ENCODE assay signal across 8 mouse cellular contexts in the genomic region with DNA sequence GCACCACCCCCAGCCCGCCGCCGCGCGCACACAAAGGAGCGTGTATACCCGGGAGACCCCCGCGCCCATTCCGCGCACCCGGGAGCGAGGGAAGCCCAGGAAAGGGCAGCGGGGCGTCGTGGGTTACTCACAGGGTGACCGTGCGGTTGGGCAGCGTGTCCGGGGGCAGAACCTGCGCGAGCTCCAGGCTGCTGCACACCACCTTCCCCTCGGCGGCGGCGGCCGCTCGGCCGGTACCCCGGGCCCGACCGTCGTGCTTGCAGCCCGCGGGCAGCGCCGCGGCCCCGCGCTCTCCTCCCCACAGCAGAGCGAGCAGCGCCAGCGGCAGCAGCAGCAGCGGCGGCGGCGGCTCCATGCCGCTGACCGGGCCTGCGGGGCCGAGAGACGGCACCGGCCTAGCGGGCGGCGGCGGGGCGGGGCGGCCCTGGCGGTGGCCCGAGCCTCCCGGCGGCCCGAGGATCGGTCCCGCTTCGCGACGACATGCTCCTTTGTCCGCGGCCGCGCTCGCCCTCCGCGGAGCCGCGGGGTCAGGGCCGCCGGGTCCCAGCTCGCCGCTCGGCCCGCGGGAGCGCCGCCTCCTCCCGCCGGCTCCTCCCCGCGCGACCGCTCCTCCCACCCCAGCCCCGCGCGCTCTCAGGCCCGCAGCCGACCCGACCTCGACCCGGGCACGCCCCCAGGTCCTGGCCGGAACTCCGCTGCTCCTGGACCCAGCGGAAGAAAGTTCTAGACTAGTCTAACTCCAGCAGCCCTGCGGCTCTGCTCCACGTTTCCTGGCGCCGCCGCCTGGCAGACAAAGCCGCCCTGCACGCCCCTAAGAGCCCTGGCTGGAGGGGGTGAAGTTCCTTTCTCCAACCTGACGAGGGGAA. TPM values are rescaled to one million over a fixed set of nuclear protein-coding genes. Genes with fewer than 3 reads are reported as not detected.
DNase-seq lines count a peak whose midpoint lies in the region; ATAC-seq and TF ChIP-seq lines count a peak whose summit lies in the region.

A gene (minus strand): TSS at position 586 of the 866 bp plus-strand sequence.

- H3K4me3 ChIP-seq in forebrain, embryonic 10.5 days = peak within 1 kb of the TSS; percentile 87
- H3K4me3 ChIP-seq in heart, embryonic 13.5 days = peak within 1 kb of the TSS; percentile 95
- peak within 1 kb of the TSS; percentile 82 for H3K4me3 ChIP-seq in liver, embryonic 16.5 days (ENCODE audit: low read depth, low read length)
- peak within 1 kb of the TSS; percentile 96 for H3K4me3 ChIP-seq in neural tube, embryonic 14.5 days (ENCODE audit: low read depth, low read length)

- peak; percentile 81 for TF ChIP-seq POLR2A in brain, embryonic 14.5 days (IDR thresholded peaks at IDR 0.05; ENCODE audit: borderline replicate concordance, extremely low read depth, insufficient read depth, insufficient read length, poor library complexity, severe bottlenecking)

- no peaks in the 10 kb centered on the region for H3K9me3 ChIP-seq in forebrain, embryonic 10.5 days
- H3K9me3 ChIP-seq in heart, embryonic 13.5 days = no peaks in the 10 kb centered on the region; the same call in 1 of the 2 replicates
- no peaks in the 10 kb centered on the region for H3K9me3 ChIP-seq in liver, embryonic 16.5 days (replicated peaks; ENCODE audit: control insufficient read depth, low read length)
- no peaks in the 10 kb centered on the region for H3K9me3 ChIP-seq in neural tube, embryonic 14.5 days (ENCODE audit: control insufficient read depth, low read length)

- H3K4me2 ChIP-seq in heart, embryonic 13.5 days = peak within 1 kb of the TSS; percentile 94
- peak within 1 kb of the TSS; percentile 98 for H3K4me2 ChIP-seq in liver, embryonic 16.5 days (ENCODE audit: low read depth, low read length)
- H3K4me2 ChIP-seq in neural tube, embryonic 14.5 days (ENCODE audit: low read depth, low read length) = peak within 1 kb of the TSS; percentile 81

- DNase-seq in CD4-positive helper T cell, adult 2 months (ENCODE audit: low read depth, low spot score) = peak; percentile 15
- DNase-seq in brain, embryonic 14.5 days (ENCODE audit: low read depth) = peak; percentile 75
- DNase-seq in forebrain, embryonic 10.5 days (ENCODE audit: extremely low spot score, low spot score) = peak; percentile 85
- DNase-seq in kidney, postnatal 10 days = peak; percentile 92
- DNase-seq in thymus, postnatal 10 days (ENCODE audit: low spot score in 2 of 2) = peak; percentile 29 to 32

- TF ChIP-seq CTCF in brain, embryonic 14.5 days (IDR thresholded peaks at IDR 0.05; ENCODE audit: borderline replicate concordance, extremely low read depth, insufficient read depth, insufficient read length) = no peak

- ATAC-seq in heart, embryonic 13.5 days (ENCODE audit: extremely low read depth, insufficient number of reproducible peaks, low FRiP score, low TSS enrichment) = peak; percentile 85
- ATAC-seq in liver, embryonic 16.5 days (ENCODE audit: low read depth) = peak; percentile 94
- ATAC-seq in neural tube, embryonic 14.5 days (ENCODE audit: low read depth) = peak; percentile 90

- no peaks in the 10 kb centered on the region for H3K27me3 ChIP-seq in forebrain, embryonic 10.5 days (ENCODE audit: poor library complexity, severe bottlenecking)
- H3K27me3 ChIP-seq in heart, embryonic 13.5 days (replicated peaks) = no peaks in the 10 kb centered on the region
- peaks cover 19% of the 10 kb centered on the region for H3K27me3 ChIP-seq in liver, embryonic 16.5 days (ENCODE audit: control insufficient read depth, insufficient read depth, low read depth, low read length)
- no peaks in the 10 kb centered on the region for H3K27me3 ChIP-seq in neural tube, embryonic 14.5 days (ENCODE audit: control insufficient read depth, insufficient read depth, low read length)

- under 1% methylated on average over 91 of the region's 113 CpGs for WGBS in forebrain, embryonic 10.5 days
- WGBS in heart, embryonic 13.5 days = under 1% methylated on average over 67 of the region's 113 CpGs
- WGBS in liver, embryonic 16.5 days (ENCODE audit: insufficient replicate concordance) = under 1% methylated on average over 81 of the region's 113 CpGs
- 0% methylated on average over 59 of the region's 113 CpGs for whole genome bisulfite sequencing in neural tube, embryonic 14.5 days

- H3K36me3 ChIP-seq in forebrain, embryonic 10.5 days (replicated peaks) = peaks cover 10% of the 10 kb centered on the region; the same call in 1 of the 2 replicates
- no peaks in the 10 kb centered on the region for H3K36me3 ChIP-seq in heart, embryonic 13.5 days
- H3K36me3 ChIP-seq in liver, embryonic 16.5 days (ENCODE audit: control insufficient read depth, insufficient read depth) = no peaks in the 10 kb centered on the region
- no peaks in the 10 kb centered on the region for H3K36me3 ChIP-seq in neural tube, embryonic 14.5 days (ENCODE audit: control insufficient read depth, insufficient read depth, low read length)

- peaks cover 34% of the 10 kb centered on the region for H3K4me1 ChIP-seq in forebrain, embryonic 10.5 days
- H3K4me1 ChIP-seq in heart, embryonic 13.5 days = peaks cover 49% of the 10 kb centered on the region
- H3K4me1 ChIP-seq in liver, embryonic 16.5 days (ENCODE audit: control insufficient read depth, low read depth, low read length) = peaks cover 15% of the 10 kb centered on the region
- peaks cover 5% of the 10 kb centered on the region; the same call in 1 of the 2 replicates for H3K4me1 ChIP-seq in neural tube, embryonic 14.5 days (ENCODE audit: control insufficient read depth, insufficient read depth, low read length)

- peak within 1 kb of the TSS; percentile 99 for H3K27ac ChIP-seq in forebrain, embryonic 10.5 days
- peak within 1 kb of the TSS; percentile 86 for H3K27ac ChIP-seq in heart, embryonic 13.5 days (replicated peaks)
- H3K27ac ChIP-seq in liver, embryonic 16.5 days (ENCODE audit: low read length) = peak within 1 kb of the TSS; percentile 21
- H3K27ac ChIP-seq in neural tube, embryonic 14.5 days (ENCODE audit: low read depth, low read length) = peak within 1 kb of the TSS; percentile 55

- H3K9ac ChIP-seq in heart, embryonic 13.5 days = peak within 1 kb of the TSS; percentile 98
- H3K9ac ChIP-seq in liver, embryonic 16.5 days (ENCODE audit: low read depth, low read length) = peak within 1 kb of the TSS; percentile 80
- peak within 1 kb of the TSS; percentile 93 for H3K9ac ChIP-seq in neural tube, embryonic 14.5 days (replicated peaks; ENCODE audit: low read depth, low read length)

RNA-seq across cellular contexts. Expression of the gene that starts here (rescaled TPM):
- 46.8 and 49.5 TPM in 2 replicates for polyA plus RNA-seq in brain, embryonic 14.5 days (2012; rRNA removed)
- polyA plus RNA-seq in forebrain, embryonic 10.5 days (2016; fragmentation: Nextera tagmentation; extraction: Ambion mirVana) = 34.9 and 38.1 TPM in 2 replicates
- polyA plus RNA-seq in heart, embryonic 13.5 days (2015; fragmentation: Nextera tagmentation; extraction: Ambion mirVana) = 13.9 and 14.8 TPM in 2 replicates
- 1.1 and 1.7 TPM in 2 replicates for polyA plus RNA-seq in liver, embryonic 16.5 days (2015; fragmentation: Nextera tagmentation; extraction: Ambion mirVana)
- 18.0 and 22.7 TPM in 2 replicates for polyA plus RNA-seq in neural tube, embryonic 14.5 days (2014; fragmentation: Nextera tagmentation; extraction: Ambion mirVana)

Comparison
In these comparisons a context has a peak if more than half of its experiments do, and no peak if none do; other contexts are left out.
1. Peak in every context shown above with its lines: DNase-seq, ATAC-seq, H3K4me3 ChIP-seq and H3K27ac ChIP-seq.
2. DNase-seq: peak in every context shown above with its lines; median percentile 92 in kidney, postnatal 10 days; 85 in forebrain, embryonic 10.5 days; 75 in brain, embryonic 14.5 days; 30 in thymus, postnatal 10 days; 15 in CD4-positive helper T cell, adult 2 months.
3. H3K27ac ChIP-seq: peak in every context shown above with its lines; median percentile 99 in forebrain, embryonic 10.5 days; 86 in heart, embryonic 13.5 days; 55 in neural tube, embryonic 14.5 days; 21 in liver, embryonic 16.5 days.